Mouse (Mus musculus): ENCODE measurements around the gene Timd4. TPM values are rescaled to one million over a fixed set of nuclear protein-coding genes. Genes with fewer than 3 reads are reported as not detected.
A peak's percentile ranks its signal among the peaks of the same experiment; 100 is the strongest.

The Timd4 gene
- total and polyA plus RNA-seq, 2 experiments from 2014 or later, result 0.15 TPM; not detected in 1

DNA sequence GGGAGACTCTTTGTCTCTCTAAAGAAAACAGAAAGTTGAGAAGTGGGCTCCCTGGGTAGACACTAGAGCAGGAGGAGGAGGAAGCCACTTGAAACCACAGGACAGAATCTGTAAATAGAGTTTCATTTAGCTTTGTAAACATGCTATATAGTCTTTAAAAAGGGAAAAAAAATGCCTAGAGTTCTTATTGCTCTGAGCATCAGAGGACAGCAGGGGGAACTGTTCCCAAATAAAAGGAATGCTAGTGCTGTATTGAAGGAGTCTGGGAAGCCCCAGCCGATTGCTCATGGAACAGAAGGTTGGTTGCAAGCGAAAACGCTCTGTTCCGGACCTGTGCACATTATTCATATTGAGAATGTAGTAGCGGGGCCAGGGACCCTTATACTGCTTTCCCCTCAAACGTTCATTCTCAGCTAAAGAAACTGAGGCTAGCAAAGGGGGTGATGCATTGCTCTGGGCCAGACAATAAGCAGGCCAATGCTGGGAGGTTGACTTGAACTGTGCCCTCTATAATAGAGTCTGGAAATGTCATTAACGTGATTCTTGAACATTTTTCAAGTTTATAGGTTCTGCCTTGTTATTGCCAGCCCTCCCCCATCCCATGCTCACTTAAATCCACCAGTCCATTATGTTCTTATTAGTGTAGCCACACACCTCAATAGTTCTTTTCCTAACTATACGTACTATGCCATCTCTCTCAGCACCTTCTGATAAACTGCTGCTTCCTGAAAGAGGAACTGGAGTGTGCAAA lies 37.8 kb downstream of the Timd4 start:
- DNase-seq (ENCODE audit: low spot score) (no peak), ATAC-seq (ENCODE audit: insufficient read depth, low read depth) (no peak)
- H3K9ac ChIP-seq (replicated peaks; ENCODE audit: low read depth, low read length), result no peak overlapping the region
- no peak overlapping the region for H3K4me3 ChIP-seq (ENCODE audit: low read depth, low read length)
- H3K4me1 ChIP-seq (ENCODE audit: control insufficient read depth, insufficient read depth), result no peaks in the 10 kb centered on the region
- H3K27me3 ChIP-seq (ENCODE audit: control insufficient read depth, insufficient read depth, low read length), result no peaks in the 10 kb centered on the region
- no peaks in the 10 kb centered on the region for H3K36me3 ChIP-seq (replicated peaks; ENCODE audit: control insufficient read depth, insufficient read depth, low read length)
- no peak overlapping the region for H3K27ac ChIP-seq (ENCODE audit: low read depth)
- H3K9me3 ChIP-seq (replicated peaks; ENCODE audit: control insufficient read depth, low read length), result no peaks in the 10 kb centered on the region
- WGBS, result 39% methylated on average over 8 of the region's 8 CpGs
- no peak overlapping the region for H3K4me2 ChIP-seq (ENCODE audit: low read depth, low read length)
- TF ChIP-seq EP300 (IDR thresholded peaks at IDR 0.05; ENCODE audit: low read depth) (no peak), CTCF (IDR thresholded peaks at IDR 0.05; ENCODE audit: low read depth) (peak; percentile 39)

DNA sequence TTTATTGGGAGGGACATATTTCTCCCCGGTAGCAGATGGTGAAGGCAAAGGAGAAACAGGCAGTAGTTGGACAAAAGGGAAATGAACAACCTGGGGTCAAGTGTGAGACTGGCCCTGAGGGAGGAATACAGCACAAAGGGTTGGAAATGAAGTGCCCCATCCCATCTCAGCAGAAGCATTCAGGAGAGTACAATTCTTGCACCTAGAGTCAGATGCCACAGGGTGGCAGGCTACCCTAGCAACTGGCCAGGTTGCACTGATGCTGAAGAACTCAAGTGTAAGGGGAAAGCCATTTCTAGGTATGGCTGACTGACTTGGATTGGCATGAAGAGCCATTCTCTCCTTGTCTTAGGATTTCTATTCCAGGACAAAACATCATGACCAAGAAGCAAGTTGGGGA lies 54.2 kb downstream of the Timd4 start:
- Histone ChIP-seq H3K9me3 (replicated peaks; ENCODE audit: control insufficient read depth, low read length) (no peaks in the 10 kb centered on the region), H3K9ac (replicated peaks; ENCODE audit: low read depth, low read length) (no peak overlapping the region), H3K4me2 (ENCODE audit: low read depth, low read length) (no peak overlapping the region), H3K27me3 (ENCODE audit: control insufficient read depth, insufficient read depth, low read length) (no peaks in the 10 kb centered on the region), H3K27ac (ENCODE audit: low read depth) (no peak overlapping the region), H3K4me1 (ENCODE audit: control insufficient read depth, insufficient read depth) (no peaks in the 10 kb centered on the region), H3K4me3 (ENCODE audit: low read depth, low read length) (no peak overlapping the region), H3K36me3 (replicated peaks; ENCODE audit: control insufficient read depth, insufficient read depth, low read length) (no peaks in the 10 kb centered on the region)
- WGBS, result 76% methylated on average over 1 of the region's 1 CpGs
- no peak for DNase-seq (ENCODE audit: low spot score)
- ATAC-seq (ENCODE audit: insufficient read depth, low read depth), result no peak
- TF ChIP-seq CTCF (IDR thresholded peaks at IDR 0.05; ENCODE audit: low read depth), result peak; percentile 69
- TF ChIP-seq EP300 (IDR thresholded peaks at IDR 0.05; ENCODE audit: low read depth), result no peak

GRCm38 (mm10) chr11:46868594-46868993 lies 58.0 kb downstream of the Timd4 start:
- no peak overlapping the region for H3K4me2 ChIP-seq (ENCODE audit: low read depth, low read length)
- no peak overlapping the region for H3K4me3 ChIP-seq (ENCODE audit: low read depth, low read length)
- H3K4me1 ChIP-seq (ENCODE audit: control insufficient read depth, insufficient read depth), result no peaks in the 10 kb centered on the region
- H3K9me3 ChIP-seq (replicated peaks; ENCODE audit: control insufficient read depth, low read length), result no peaks in the 10 kb centered on the region
- WGBS, result 68% methylated on average over 7 of the region's 7 CpGs
- TF ChIP-seq CTCF (IDR thresholded peaks at IDR 0.05; ENCODE audit: low read depth), result no peak
- TF ChIP-seq EP300 (IDR thresholded peaks at IDR 0.05; ENCODE audit: low read depth), result no peak
- DNase-seq (ENCODE audit: low spot score) (no peak), ATAC-seq (ENCODE audit: insufficient read depth, low read depth) (no peak)
- H3K27ac ChIP-seq (ENCODE audit: low read depth), result no peak overlapping the region
- H3K9ac ChIP-seq (replicated peaks; ENCODE audit: low read depth, low read length), result no peak overlapping the region
- H3K36me3 ChIP-seq (replicated peaks; ENCODE audit: control insufficient read depth, insufficient read depth, low read length), result no peaks in the 10 kb centered on the region
- H3K27me3 ChIP-seq (ENCODE audit: control insufficient read depth, insufficient read depth, low read length), result no peaks in the 10 kb centered on the region

DNA sequence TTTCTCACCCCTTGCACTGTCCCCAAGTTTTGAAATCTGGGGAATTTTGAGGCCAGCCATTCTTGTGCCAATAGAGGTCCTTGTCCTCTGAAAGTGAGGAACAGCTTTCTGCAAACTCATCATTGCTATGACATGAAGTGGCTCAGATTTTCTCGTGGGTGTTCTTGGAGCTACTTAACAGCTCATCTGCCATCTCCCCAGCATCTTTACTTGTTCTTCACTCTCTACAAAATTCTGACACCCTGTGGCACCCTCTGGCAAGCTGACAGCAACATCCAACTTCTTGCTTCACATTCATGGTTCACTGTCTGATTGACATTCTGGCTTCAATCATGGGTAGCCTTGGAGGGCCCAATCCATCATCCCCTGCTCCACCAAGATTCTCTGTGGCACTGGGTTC lies 65.2 kb downstream of the Timd4 start:
- Histone ChIP-seq H3K27me3 (ENCODE audit: control insufficient read depth, insufficient read depth, low read length) (no peaks in the 10 kb centered on the region), H3K36me3 (replicated peaks; ENCODE audit: control insufficient read depth, insufficient read depth, low read length) (no peaks in the 10 kb centered on the region), H3K4me3 (ENCODE audit: low read depth, low read length) (no peak overlapping the region), H3K9ac (replicated peaks; ENCODE audit: low read depth, low read length) (no peak overlapping the region), H3K4me1 (ENCODE audit: control insufficient read depth, insufficient read depth) (no peaks in the 10 kb centered on the region), H3K4me2 (ENCODE audit: low read depth, low read length) (no peak overlapping the region), H3K9me3 (replicated peaks; ENCODE audit: control insufficient read depth, low read length) (no peaks in the 10 kb centered on the region), H3K27ac (ENCODE audit: low read depth) (no peak overlapping the region)
- DNase-seq (ENCODE audit: low spot score) (no peak), ATAC-seq (ENCODE audit: insufficient read depth, low read depth) (no peak)
- TF ChIP-seq EP300 (IDR thresholded peaks at IDR 0.05; ENCODE audit: low read depth) (no peak), CTCF (IDR thresholded peaks at IDR 0.05; ENCODE audit: low read depth) (no peak)
- 56% methylated on average over 1 of the region's 1 CpGs for WGBS

GRCm38 (mm10) chr11:46882456-46882855 lies 71.9 kb downstream of the Timd4 start:
- Histone ChIP-seq H3K27me3 (ENCODE audit: control insufficient read depth, insufficient read depth, low read length) (no peaks in the 10 kb centered on the region), H3K4me2 (ENCODE audit: low read depth, low read length) (no peak overlapping the region), H3K9ac (replicated peaks; ENCODE audit: low read depth, low read length) (no peak overlapping the region), H3K27ac (ENCODE audit: low read depth) (no peak overlapping the region), H3K9me3 (replicated peaks; ENCODE audit: control insufficient read depth, low read length) (no peaks in the 10 kb centered on the region), H3K4me3 (ENCODE audit: low read depth, low read length) (no peak overlapping the region), H3K4me1 (ENCODE audit: control insufficient read depth, insufficient read depth) (no peaks in the 10 kb centered on the region), H3K36me3 (replicated peaks; ENCODE audit: control insufficient read depth, insufficient read depth, low read length) (no peaks in the 10 kb centered on the region)
- 71% methylated on average over 2 of the region's 2 CpGs for WGBS
- TF ChIP-seq CTCF (IDR thresholded peaks at IDR 0.05; ENCODE audit: low read depth) (no peak), EP300 (IDR thresholded peaks at IDR 0.05; ENCODE audit: low read depth) (no peak)
- DNase-seq (ENCODE audit: low spot score) (no peak), ATAC-seq (ENCODE audit: insufficient read depth, low read depth) (no peak)

- Histone ChIP-seq H3K36me3 (replicated peaks; ENCODE audit: control insufficient read depth, insufficient read depth, low read length) (no peaks in the 10 kb centered on the region), H3K4me1 (ENCODE audit: control insufficient read depth, insufficient read depth) (no peaks in the 10 kb centered on the region), H3K9ac (replicated peaks; ENCODE audit: low read depth, low read length) (no peak overlapping the region), H3K27me3 (ENCODE audit: control insufficient read depth, insufficient read depth, low read length) (no peaks in the 10 kb centered on the region), H3K4me3 (ENCODE audit: low read depth, low read length) (no peak overlapping the region), H3K9me3 (replicated peaks; ENCODE audit: control insufficient read depth, low read length) (no peaks in the 10 kb centered on the region), H3K4me2 (ENCODE audit: low read depth, low read length) (no peak overlapping the region), H3K27ac (ENCODE audit: low read depth) (no peak overlapping the region)
- no peak for TF ChIP-seq EP300 (IDR thresholded peaks at IDR 0.05; ENCODE audit: low read depth)
- no peak for TF ChIP-seq CTCF (IDR thresholded peaks at IDR 0.05; ENCODE audit: low read depth)
- ATAC-seq (ENCODE audit: insufficient read depth, low read depth) (no peak), DNase-seq (ENCODE audit: low spot score) (no peak)
- WGBS, result 73% methylated on average over 3 of the region's 3 CpGs
Measured at GRCm38 (mm10) chr11:46889093-46889492, 78.5 kb downstream of the Timd4 start.

Other genes starting within 250 kb of the Timd4 start
- not detected in 2 replicates for gene BC053393, start 239.3 kb upstream of the Timd4 start, total RNA-seq (2014; rRNA removed; ENCODE audit: low replicate concordance)
- 0.05 and 0.07 TPM in 2 replicates for gene BC053393, start 239.3 kb upstream of the Timd4 start, polyA plus RNA-seq (2015; fragmentation: Nextera tagmentation; extraction: Ambion mirVana)
- gene Dppa1, start 181.5 kb upstream of the Timd4 start, total RNA-seq (2014; rRNA removed; ENCODE audit: low replicate concordance), result not detected in 2 replicates
- not detected in 2 replicates for gene Dppa1, start 181.5 kb upstream of the Timd4 start, polyA plus RNA-seq (2015; fragmentation: Nextera tagmentation; extraction: Ambion mirVana)
- gene Timd2, start 103.7 kb upstream of the Timd4 start, total RNA-seq (2014; rRNA removed; ENCODE audit: low replicate concordance), result not detected in 2 replicates
- not detected in 2 replicates for gene Timd2, start 103.7 kb upstream of the Timd4 start, polyA plus RNA-seq (2015; fragmentation: Nextera tagmentation; extraction: Ambion mirVana)
- not detected in 2 replicates for gene Havcr1, start 75.7 kb upstream of the Timd4 start, total RNA-seq (2014; rRNA removed; ENCODE audit: low replicate concordance)
- gene Havcr1, start 75.7 kb upstream of the Timd4 start, polyA plus RNA-seq (2015; fragmentation: Nextera tagmentation; extraction: Ambion mirVana), result not detected in 2 replicates

All from heart, postnatal 0 days (tissue).